Mouse (Mus musculus) urinary bladder, postnatal 14 days (tissue): Measurements from ENCODE around the gene Sdf2.
"Not testable (repeated sequence)": the region's sequence is repeated elsewhere in the genome, so short reads cannot be mapped to it uniquely, and the experiment has no call there.

ENCODE experiments used
- DNase-seq: peaks from one replicate; pipeline ENCODE4 v3.0.0; 2021; ENCODE audit warnings: low spot score

Sdf2 gene

GRCm38 (mm10) chr11:78261380-78262352 is 16.1 kb downstream of the Sdf2 start, which contains the start of gene 2610507B11Rik:
Gene 2610507B11Rik, plus strand, starts transcription at chr11:78261752.
- DNase-seq = peak; percentile 94

GRCm38 (mm10) chr11:78262550-78262949 is 17.0 kb downstream of the Sdf2 start:
- peak; percentile 53 for DNase-seq

DNA sequence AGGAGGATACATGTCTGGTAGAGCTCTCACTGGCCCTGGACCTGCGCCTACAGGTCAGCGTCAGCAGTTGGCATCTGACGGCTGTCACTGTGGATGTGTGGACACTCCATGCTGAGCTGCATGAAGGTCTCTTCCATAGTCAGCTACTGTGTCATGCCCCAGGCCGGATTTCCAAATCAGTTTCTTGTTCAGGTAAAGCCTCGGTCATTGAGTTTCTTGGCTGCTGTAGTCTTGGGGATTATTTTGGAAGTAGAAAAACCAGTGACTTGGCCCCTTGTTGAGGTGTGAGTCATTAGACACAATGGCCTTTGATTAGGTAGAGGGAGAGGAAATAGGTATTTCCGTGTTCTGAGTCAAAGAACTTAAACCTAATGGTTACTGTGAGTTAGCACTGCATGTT is 20.0 kb downstream of the Sdf2 start:
- no peak for DNase-seq

DNA sequence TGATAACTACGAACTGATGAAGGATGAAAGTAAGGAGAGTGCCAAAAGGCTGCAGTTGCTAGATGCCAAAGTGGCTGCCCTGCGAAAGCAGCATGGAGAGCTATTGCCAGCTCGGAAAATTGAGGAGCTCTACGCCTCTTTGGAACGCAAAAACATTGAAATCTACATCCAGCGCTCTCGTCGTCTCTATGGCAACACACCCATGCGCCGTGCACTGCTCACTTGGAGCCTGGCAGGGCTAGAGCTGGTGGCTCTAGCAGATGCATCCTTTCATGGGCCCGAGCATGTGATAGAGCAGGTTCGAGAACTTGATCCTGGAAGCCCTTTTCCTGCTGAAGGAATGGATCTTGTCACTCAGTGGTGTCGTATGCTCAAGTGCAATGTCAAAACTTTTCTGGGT is 26.4 kb downstream of the Sdf2 start:
- no peak for DNase-seq

DNA sequence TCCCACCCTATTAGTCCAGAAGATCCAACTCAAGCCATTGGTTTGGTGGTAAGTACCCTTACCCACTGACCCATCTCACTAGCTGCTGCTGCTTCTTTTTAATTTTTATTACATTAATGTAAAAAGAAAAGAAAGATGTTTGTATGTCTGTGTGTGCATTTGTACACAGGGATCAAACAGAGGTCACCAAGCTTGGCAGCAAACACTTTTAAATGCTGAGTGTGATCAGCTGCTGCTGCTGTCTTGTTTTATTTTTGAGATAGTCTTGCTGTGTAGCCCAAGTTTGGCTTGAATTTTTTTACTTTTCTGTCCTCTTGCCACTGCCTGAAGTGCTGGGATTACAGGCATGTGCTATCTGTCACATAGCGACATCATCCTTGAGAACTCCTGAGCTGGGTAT is 30.1 kb downstream of the Sdf2 start:
- no peak for DNase-seq

DNA sequence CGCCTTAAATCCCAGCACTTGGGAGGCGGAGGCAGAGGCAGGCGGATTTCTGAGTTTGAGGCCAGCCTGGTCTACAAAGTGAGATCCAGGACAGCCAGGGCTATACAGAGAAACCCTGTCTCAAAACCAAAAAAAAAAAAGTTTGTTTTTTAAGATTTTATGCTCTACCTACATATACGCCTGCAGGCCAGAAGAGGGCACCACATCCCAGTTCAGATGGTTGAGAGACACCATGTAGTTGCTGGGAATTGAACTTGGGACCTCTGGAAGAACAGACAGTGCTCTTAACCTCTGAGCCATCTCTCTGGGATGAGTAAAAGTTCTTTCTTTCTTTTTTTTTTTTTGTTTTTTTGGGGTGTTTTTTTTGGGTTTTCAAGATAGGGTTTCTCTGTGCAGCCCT is 30.6 kb downstream of the Sdf2 start:
- not testable (repeated sequence) for DNase-seq

DNA sequence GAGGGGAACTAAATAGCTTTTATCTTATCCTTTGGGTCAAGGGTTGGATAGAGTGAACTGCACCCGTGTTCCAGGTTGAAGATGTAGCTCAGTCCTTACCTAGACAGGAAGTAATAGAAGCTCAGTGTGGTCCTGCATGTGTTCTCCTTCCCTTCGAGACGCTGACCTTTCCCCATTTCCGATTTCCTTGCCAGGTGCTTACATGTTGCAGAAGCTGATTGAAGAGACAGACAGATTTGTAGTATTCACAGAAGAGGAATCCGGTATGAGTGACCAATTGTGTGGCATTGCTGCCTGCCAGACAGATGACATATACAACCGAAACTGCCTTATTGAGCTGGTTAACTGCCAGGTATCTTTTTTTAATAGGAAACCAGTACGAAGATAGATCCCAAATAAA is 33.3 kb downstream of the Sdf2 start:
- DNase-seq = no peak

- no peak for DNase-seq
These were observed 34.0 kb downstream of the Sdf2 start for GRCm38 (mm10) chr11:78279586-78279985.

DNA sequence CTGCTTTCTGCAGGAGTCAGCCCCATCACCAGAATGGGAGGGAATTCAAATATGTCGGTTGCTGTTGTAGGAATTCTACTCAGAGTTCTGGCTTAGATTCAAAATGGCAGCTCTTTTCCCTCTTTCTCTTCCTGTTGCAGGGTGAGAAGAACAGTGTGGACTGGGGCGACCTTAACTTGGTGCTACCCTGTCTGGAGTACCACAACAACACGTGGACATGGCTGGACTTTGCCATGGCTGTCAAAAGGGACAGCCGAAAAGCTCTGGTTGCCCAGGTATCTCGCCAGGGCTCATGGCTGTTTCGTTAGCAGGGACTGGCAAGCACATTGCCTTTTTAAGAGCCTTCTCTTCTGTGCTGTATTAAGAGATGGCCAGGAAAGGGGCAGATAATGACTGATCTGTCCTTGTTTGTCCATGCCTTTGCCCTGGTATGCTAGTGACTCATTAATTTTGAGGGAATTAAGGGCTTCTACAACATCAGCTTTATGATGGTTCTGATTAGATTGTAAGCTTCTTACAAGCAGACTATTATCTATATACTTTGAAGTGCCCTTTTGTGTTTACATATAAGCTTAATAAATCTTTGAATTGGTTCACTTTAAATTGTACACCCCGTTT is 43.7 kb downstream of the Sdf2 start:
- no peak for DNase-seq

DNA sequence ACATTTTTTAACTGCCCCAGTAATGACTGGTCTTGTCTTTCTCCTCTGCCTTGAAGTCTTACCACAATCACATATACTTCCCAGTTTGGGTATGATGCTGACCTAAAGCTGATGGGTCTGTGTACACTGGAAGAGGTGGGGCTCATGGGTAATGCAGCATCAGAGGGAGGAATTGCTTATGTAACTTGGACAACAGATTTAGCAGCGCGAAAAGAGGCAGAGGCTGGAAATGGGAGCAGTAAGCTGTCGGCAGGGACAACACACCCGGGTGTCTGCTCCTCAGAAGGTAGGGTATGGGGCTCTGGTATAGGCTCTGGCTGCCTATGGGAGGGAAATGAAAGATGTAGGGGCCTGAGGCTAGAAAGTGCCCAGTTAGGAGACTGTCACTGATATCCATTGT is 45.1 kb downstream of the Sdf2 start, which contains the start of gene BC030499:
Gene BC030499 (plus strand): TSS at position 188 of the 400 bp plus-strand sequence.
- no peak for DNase-seq

DNA sequence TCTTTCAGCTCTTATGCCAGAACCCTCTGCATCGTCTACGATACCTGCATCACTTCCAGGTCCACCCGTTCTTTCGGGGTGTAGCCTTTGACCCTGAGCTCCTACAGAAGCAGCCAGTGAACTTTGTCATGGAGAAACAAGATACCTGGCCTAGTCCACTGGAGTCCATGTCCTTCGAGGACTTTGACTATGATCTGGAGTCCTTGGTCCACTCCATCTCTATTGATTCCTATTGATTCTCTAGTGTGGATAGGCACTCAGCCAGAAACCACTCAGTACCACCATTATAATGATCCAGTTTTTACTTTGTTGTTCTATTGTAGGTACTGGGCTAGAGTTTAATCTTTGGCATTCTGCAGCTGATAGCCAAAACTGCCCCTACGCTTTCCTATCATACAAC is 49.0 kb downstream of the Sdf2 start:
- no peak for DNase-seq

DNA sequence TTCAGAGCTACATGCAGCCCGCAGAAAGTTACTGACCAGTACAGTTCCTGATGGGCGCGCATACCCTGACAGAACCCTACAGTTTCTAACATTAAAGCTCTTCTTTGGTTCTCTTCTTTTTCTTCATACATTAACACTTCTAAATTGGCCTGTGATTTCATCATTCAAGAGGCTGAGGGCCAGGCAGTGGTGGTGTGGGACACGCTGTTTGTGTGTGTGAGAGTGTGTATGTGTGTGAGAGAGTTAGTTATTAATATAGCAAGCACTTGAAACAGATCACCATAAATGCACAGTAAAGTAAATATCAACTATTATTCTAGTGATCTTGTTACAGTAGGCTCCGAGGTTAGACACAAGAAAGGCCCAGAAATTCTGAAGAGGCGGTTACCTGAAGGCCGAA is 55.4 kb downstream of the Sdf2 start:
- no peak for DNase-seq

GRCm38 (mm10) chr11:78301357-78302084 is 56.0 kb downstream of the Sdf2 start, which contains the start of gene Spag5:
Gene Spag5, plus strand, starts transcription at chr11:78301529.
- peak; percentile 89 for DNase-seq
